Mouse (Mus musculus): ENCODE measurements around the gene Camta2.

DNA sequence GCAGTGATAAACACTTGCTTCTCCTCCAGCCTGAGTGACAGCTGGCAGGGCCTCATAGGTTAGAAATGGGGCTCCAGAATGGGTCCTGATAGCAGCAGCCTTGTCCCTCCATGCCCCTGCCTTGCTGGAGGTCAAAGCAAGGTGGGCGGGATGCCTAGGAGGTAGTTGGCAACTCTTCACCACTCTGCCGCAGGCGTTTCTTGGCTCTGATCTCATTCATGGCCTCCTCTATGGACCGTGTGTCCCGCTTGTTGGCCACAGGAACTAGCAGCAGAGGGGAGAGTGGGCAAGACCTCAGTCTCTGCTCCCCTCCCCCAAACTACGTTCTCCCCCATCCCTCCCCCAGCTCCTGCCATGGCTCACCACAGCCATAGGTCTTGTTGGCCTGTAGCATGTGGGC lies 23.9 kb downstream of the Camta2 start:
- TF ChIP-seq MAX (IDR thresholded peaks at IDR 0.05; ENCODE audit: low read depth) (no peak), CEBPB (IDR thresholded peaks at IDR 0.05; ENCODE audit: insufficient read depth, poor library complexity, severe bottlenecking) (no peak), TCF12 (IDR thresholded peaks at IDR 0.05; ENCODE audit: insufficient read depth, poor library complexity, severe bottlenecking) (no peak), USF1 (IDR thresholded peaks at IDR 0.05; ENCODE audit: low read depth) (no peak), POLR2AphosphoS2 (IDR thresholded peaks at IDR 0.05; ENCODE audit: insufficient read length, low read depth) (peak; percentile 93), POLR2A (IDR thresholded peaks at IDR 0.05; ENCODE audit: insufficient read length, low read depth) (peak; percentile 49), MYOG (IDR thresholded peaks at IDR 0.05; ENCODE audit: control insufficient read depth in 1 of 3, insufficient read depth in 1 of 3, insufficient read length in 2 of 3, low read depth in 2 of 3) (no peak), MYOD1 (IDR thresholded peaks at IDR 0.05; ENCODE audit: control insufficient read depth in 1 of 3, insufficient read length in 2 of 3, low read depth in 2 of 3) (no peak), SRF (IDR thresholded peaks at IDR 0.05; ENCODE audit: control insufficient read depth, insufficient read length, low read depth) (no peak), E2F4 (IDR thresholded peaks at IDR 0.05; ENCODE audit: insufficient read depth) (no peak), TCF3 (IDR thresholded peaks at IDR 0.05; ENCODE audit: insufficient read length, low read depth) (no peak), REST (IDR thresholded peaks at IDR 0.05; ENCODE audit: insufficient read depth, insufficient read length) (no peak)

All from myocyte (in vitro differentiated cells).